Mouse (Mus musculus): ENCODE results near the gene Gm39653. TPM values are rescaled to one million over a fixed set of nuclear protein-coding genes. Genes with fewer than 3 reads are reported as not detected.

Gene Gm39653
- total RNA-seq, 2 experiments from 2014 or later: 0.67 TPM; not detected in 1

Other genes with a start within 250 kb of the Gm39653 start
- gene Adam23, start 170.1 kb upstream of the Gm39653 start, total RNA-seq (2021): 100 to 1,000 TPM; 135 to 146 TPM
- gene Dytn, start 71.0 kb downstream of the Gm39653 start, total RNA-seq (2021): not detected
- 1 to 10 TPM; 1.1 to 1.5 TPM for gene Mdh1b, start 114.3 kb downstream of the Gm39653 start, total RNA-seq (2021)
- gene Fastkd2, start 114.6 kb downstream of the Gm39653 start, total RNA-seq (2021): 10 to 100 TPM; 20.0 to 23.5 TPM
- under 1 TPM; 0.19 to 0.35 TPM for gene 4933402D24Rik, start 153.3 kb downstream of the Gm39653 start, total RNA-seq (2021)

Measured in left cerebral cortex, adult 18-20 months (tissue).